Mouse (Mus musculus) thymus, postnatal 10 days (tissue): ENCODE results near the gene Rhobtb3.

Experiments
- DNase-seq, 2 experiments: peaks; one replicate each; pipeline ENCODE4 v3.0.0; 2021; ENCODE audit warnings: low spot score in 2 of 2

Rhobtb3 gene

DNA sequence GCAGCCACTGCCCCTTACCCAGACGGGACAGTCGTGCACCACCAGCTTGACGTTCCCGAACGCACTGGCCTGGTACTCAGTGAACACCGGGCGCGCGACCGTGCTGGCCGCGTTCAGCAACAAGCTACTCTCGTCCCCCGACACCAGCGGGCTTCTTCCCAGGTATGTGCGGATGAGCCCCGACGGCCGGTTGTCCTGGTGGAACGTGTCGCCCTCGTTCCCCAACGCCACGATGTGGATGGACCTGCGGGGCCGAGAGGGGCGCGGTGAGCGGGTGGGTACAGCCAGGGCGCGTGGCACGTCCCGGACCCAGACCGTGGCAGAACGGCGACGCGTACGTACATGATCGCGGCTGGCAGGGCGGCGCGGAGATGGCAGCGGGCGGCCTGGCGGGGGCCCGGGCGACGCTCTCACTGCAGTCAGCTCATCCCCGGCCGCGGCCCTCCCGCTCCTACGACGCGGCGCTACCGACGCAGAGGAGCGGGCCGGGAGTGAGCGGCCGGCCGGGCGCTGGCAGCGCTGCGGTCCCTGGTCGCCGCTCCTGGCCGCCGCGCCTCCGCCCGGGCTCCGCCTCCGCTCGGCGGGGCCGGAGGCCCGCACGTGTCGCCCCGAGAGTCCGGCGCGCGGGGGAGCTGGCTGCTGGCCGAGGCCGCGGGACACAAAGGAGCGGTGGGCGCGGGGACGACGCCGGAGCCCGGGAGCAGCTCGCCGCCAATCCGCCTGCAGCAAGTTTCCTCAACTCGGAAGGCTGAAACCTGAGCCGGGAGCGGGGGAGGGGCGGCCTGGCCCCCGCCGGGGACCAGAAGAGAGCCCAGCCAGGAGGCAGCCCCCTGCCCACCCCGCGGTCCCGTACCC is at the start of gene Rhobtb3:
Gene Rhobtb3, minus strand, starts transcription at position 737 of the 855 bp plus-strand sequence.
- peak; percentile 13 to 32 for DNase-seq

DNA sequence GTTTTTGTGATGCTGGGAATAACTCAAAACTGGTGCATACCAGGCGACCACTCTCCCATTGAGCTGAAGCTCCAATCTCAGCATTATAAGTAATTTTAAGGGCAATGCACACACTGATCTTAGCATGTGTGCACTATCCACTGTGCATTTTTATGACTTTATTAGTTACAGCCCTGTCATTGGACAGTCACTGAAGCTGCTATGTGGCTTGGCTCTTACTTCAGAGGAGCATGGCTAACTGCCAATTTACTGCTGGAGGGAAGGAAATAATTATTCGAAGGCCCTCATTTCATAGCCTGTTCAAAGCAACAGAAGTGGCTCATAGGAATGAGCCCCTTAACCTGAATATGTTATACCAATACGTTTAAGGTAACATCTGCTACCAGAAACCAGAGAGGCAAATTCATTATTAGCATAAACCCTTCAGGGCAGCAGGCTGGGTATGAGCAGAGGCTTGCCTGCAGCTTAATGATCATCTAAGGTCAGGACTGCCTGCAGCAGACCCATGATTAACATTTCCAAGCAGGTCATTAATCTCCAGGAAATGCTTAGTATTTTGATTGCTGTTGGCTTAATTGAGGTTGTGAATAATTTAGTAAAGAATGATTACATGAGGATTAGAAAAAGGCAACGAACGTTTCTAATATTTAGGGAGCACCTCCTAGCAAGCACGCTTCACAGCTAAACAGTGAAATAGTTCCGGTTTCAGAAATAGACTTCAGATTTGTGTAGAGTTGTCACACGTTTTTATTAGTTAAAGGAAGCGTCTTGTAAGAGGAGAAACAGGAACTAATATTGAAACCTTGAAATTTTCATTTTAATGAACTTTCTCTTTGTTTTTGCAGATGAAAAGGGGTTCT is 48.7 kb upstream of the Rhobtb3 start:
- no peak for DNase-seq

DNA sequence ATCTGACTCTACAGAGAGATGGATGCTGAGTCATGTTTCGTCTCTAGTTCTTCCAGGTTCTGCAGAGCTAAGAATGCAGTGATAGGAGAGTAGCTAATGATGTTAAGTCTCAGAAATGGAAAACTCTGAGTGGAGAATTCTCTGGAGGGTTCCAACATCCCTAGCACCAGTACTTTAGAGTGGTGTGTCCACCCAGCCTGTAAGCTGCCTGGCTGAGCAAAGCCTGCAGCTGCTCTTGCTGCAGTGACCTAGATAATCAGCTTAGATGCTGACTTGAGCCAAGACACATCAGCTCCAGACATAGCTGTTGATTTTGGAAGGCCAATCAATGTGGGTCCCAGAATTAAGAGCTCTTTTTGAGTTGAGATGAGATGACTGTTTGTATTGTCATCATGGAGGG is 44.4 kb upstream of the Rhobtb3 start:
- DNase-seq = no peak

GRCm38 (mm10) chr13:75981901-75982300 is 38.2 kb upstream of the Rhobtb3 start:
- no peak for DNase-seq

- no peak for DNase-seq
Measured at GRCm38 (mm10) chr13:75976649-75977048, 32.9 kb upstream of the Rhobtb3 start.

- no peak for DNase-seq
Measured at GRCm38 (mm10) chr13:75976218-75976617, 32.5 kb upstream of the Rhobtb3 start.

- no peak for DNase-seq
Measured at GRCm38 (mm10) chr13:75975629-75976028, 31.9 kb upstream of the Rhobtb3 start.

DNA sequence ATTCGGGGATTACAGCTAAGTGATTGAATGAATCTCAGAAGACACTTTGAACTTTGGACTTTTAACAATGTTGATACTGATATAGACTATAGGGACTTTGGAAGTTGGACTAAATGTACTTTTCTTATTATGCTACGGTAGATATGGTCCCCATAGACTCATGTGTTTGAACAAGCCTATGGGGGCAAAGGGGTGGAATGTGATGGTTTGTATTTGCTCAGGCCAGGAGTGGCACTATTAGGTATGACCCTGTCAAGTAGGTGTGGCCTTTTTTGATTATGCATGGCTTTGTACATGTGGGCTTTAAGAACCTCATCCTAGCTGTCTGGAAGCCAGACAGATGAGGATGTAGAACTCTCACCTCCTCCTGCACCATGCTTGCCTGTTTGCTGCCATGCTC is 30.8 kb upstream of the Rhobtb3 start:
- no peak for DNase-seq

GRCm38 (mm10) chr13:75966850-75967249 is 23.1 kb upstream of the Rhobtb3 start, which contains the start of gene Spata9:
TSS of gene Spata9 (plus strand) at chr13:75967150.
- no peak for DNase-seq

DNA sequence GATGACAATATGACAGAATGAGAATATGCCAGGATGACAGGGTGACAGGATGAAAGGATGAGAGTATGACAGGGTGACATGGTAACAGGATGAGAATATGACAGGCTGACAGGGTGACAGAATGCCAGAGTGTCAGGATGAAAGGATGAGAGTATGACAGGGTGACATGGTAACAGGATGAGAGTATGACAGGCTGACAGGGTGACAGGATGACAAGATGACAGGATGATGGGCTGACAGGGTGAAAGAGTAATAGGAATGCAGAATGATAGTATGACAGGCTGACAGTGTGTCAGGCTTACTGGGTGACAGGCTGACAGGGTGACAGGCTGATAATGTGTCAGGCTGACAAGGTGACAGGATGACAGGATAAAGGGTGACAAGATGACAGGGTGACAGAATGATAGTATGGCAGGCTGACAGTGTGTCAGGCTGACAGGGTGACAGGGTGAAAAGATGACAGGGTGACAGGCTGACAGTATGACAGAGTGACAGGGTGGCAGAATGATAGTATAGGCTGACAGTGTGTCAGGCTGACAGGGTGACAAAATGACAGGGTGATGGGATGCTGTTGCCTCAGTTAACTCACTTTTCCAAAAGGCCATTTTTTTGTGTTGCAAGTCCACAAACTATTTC is 11.8 kb upstream of the Rhobtb3 start:
- no peak for DNase-seq

GRCm38 (mm10) chr13:75950295-75950694 is 6.6 kb upstream of the Rhobtb3 start:
- no peak for DNase-seq

DNA sequence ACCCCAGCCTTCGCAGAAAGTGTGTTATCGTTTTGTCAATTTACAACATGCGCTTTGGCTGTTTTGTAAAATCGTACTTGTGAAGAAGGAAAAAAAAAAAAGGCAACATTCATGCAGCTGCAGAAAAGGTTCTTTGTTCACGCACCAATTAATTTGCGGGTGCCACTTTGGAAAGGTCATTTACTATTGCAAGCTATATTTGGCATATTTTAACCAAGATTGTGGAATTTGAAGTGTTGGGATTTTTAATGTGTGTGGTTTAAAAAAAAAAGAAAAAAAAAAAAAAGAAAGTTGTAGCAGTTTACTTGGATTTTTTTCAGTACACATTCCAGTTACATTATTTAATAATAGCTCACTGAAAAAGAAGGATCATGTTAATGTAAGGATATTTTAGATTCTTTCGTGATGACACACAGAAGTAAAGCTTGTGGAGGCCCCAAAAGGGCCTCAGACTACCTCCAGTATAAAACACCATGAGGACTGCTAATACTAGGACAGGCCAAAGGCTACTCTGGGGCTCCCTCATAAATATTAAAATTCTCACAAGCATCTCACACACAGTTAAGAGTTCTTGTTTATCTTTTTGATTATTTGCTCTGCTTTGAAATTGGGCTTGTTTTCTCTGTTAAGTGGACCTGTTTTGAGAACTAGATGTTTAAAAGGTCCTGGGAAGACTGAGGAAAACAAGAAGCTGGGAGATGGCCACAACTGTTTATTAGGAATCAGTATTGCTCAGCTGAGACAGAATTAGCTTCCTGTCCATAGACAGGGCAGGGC is 507 bp upstream of the Rhobtb3 start:
- DNase-seq = no peak

DNA sequence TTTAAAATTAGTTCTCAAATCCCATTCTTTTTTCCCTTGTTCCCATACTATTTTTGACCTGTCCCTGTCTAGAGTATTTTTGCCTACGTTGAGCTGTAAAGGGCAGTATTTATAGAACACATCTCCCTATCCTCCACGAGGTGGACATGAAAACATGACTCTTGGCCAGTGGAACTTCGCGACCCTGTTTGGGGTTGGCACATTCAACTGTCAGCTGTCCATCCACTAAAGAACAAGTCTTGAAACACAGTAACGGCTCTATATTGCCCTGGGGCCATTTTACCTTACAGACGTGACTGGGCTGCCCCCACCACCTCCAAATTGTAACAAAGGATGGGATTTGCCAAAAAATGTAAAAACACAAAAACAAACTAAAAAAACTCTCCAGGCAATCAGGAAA is 994 bp downstream of the Rhobtb3 start:
- DNase-seq = no peak

GRCm38 (mm10) chr13:75941518-75942295 is 2.0 kb downstream of the Rhobtb3 start:
- DNase-seq = no peak

- DNase-seq = no peak
Measured at GRCm38 (mm10) chr13:75940791-75941517, 2.8 kb downstream of the Rhobtb3 start.

DNA sequence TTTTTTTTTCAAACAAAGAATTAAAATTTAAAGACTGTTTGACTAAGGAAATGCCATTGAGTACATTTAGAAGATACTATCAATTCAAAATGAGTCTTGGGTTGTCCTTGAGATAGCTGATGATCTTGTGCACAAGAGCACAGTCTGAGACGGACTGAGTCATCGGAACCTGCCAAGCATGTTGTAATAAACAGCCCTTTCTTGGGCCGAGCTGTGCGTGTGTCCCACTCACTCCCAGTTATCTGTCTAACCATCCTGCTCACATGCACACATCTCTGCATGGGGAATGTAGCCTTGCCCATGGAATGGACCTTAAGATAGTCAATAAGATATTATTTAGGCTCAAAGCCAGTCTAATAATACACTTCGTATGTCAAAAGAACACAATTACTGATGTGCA is 4.9 kb downstream of the Rhobtb3 start:
- DNase-seq = no peak

DNA sequence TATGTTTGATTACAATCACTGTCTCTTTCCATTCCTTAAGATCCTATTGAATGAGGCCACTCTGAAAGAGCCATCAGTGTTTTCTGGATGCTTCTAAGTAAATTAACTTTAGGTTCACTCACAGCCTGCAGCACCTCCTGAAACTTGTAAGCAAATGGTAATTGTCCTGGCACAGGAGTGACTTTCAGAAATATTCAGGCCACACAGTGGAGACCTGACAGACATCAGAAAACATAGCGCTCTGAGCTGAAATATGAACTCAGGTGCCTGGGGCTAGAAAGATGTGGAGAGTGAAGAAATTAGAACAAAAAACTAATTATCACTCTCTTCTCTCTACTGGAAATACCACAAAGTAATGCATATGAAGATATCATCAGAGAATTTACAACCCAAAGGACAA is 10.4 kb downstream of the Rhobtb3 start:
- no peak for DNase-seq

- no peak for DNase-seq
Measured at GRCm38 (mm10) chr13:75931073-75931472, 12.7 kb downstream of the Rhobtb3 start.

DNA sequence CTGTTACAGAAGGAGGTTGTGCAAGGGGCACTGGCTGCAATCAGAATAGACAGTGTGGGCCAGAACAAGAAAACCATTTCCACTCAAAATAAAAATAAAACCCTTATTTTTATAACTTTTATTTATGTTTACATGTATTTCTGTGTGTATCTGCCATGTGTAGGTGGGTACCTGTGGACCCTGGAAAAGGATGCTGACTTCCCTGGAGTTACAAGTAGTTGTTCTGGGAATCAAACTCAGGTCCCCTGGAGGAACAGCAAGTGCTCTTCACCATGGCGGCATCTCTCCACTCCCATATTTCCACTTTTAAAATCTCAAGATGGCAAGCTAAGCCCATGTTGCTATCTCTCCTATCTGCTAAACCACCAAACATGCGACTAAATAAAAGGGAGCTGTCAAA is 13.1 kb downstream of the Rhobtb3 start:
- DNase-seq = no peak

- no peak for DNase-seq
Measured at GRCm38 (mm10) chr13:75930023-75930422, 13.7 kb downstream of the Rhobtb3 start.
